Mouse (Mus musculus) neural tube, embryonic 14.5 days (tissue): ENCODE measurements around the gene Ddx5. TPM values are rescaled to one million over a fixed set of nuclear protein-coding genes. Genes with fewer than 3 reads are reported as not detected.

ENCODE experiments used
- ATAC-seq: fragments of 200-750 bp; cut with Nextera tagmentation; 2 replicates; pipeline ENCODE4 v1.8.0; 2017; ENCODE audit warnings: low read depth, mild to moderate bottlenecking, moderate TSS enrichment, moderate library complexity
- H3K27ac ChIP-seq: fragments of 300-500 bp; sonication (generic); 2 replicates; pipeline ENCODE4 v1.5.1; 2014; ENCODE audit warnings: low read depth, mild to moderate bottlenecking, control low read depth, low read length, moderate library complexity, mixed read lengths
- H3K27me3 ChIP-seq: fragments of 300-500 bp; sonication (generic); 2 replicates; pipeline ENCODE4 v1.6.1; 2014; ENCODE audit warnings: low read length; ENCODE audit not compliant: control insufficient read depth, insufficient read depth
- H3K36me3 ChIP-seq: fragments of 300-500 bp; sonication (generic); 2 replicates; pipeline ENCODE4 v1.6.1; 2014; ENCODE audit warnings: low read length, mixed read lengths; ENCODE audit not compliant: control insufficient read depth, insufficient read depth
- H3K4me1 ChIP-seq: fragments of 300-500 bp; sonication (generic); 2 replicates; pipeline ENCODE4 v1.6.1; 2014; ENCODE audit warnings: low read length; ENCODE audit not compliant: control insufficient read depth, insufficient read depth
- H3K4me2 ChIP-seq: fragments of 300-500 bp; sonication (generic); 2 replicates; pipeline ENCODE4 v1.6.1; 2014; ENCODE audit warnings: mild to moderate bottlenecking, low read depth, low read length, control low read depth
- H3K4me3 ChIP-seq: fragments of 300-500 bp; sonication (generic); 2 replicates; pipeline ENCODE4 v1.5.1; 2014; ENCODE audit warnings: low read depth, low read length, control low read depth, mixed read lengths
- H3K9ac ChIP-seq: fragments of 300-500 bp; sonication (generic); replicated peaks from 2 replicates; pipeline ENCODE4 v1.6.1; 2014; ENCODE audit warnings: low read depth, mild to moderate bottlenecking, control low read depth, low read length, mixed read lengths
- H3K9me3 ChIP-seq: fragments of 300-500 bp; sonication (generic); 2 replicates; pipeline ENCODE4 v1.6.1; 2016; ENCODE audit warnings: low read length; ENCODE audit not compliant: control insufficient read depth
- WGBS: fragments of 180-500 bp; shearing (Covaris S2); extraction: QIAGEN DNeasy Blood & Tissue Kit; methylation state at CpG from one replicate; pipeline ENCODE4 v1.1.7; 2014; 5-methylcytosine and 5-hydroxymethylcytosine counted together
- polyA plus RNA-seq: library from polyadenylated mRNA; unstranded; fragments of >200 nt; fragmentation: Nextera tagmentation; extraction: Ambion mirVana; gene quantifications from 2 replicates; pipeline ENCODE4 v1.2.1, GENCODE M21; 2014

Ddx5 gene
- polyA plus RNA-seq, 1 experiment from 2014 or later = 447 TPM

GRCm38 (mm10) chr11:106819595-106819994 lies 30.6 kb upstream of the Ddx5 start:
- H3K4me3 ChIP-seq = no peak overlapping the region
- H3K27me3 ChIP-seq = no peaks in the 10 kb centered on the region
- no peaks in the 10 kb centered on the region for H3K9me3 ChIP-seq
- no peak overlapping the region for H3K27ac ChIP-seq
- 89% methylated on average over 9 of the region's 9 CpGs for WGBS
- H3K9ac ChIP-seq = no peak overlapping the region
- no peak for ATAC-seq
- H3K4me1 ChIP-seq = 0 out of 2 replicates have a peak, but pooled peaks cover 2% of the 10 kb centered on the region
- peaks cover 36% of the 10 kb centered on the region for H3K36me3 ChIP-seq
- H3K4me2 ChIP-seq = no peak overlapping the region

GRCm38 (mm10) chr11:106818341-106818740 lies 29.4 kb upstream of the Ddx5 start:
- peak; percentile 44; the same call in 1 of the 2 replicates for ATAC-seq
- H3K27ac ChIP-seq = no peak overlapping the region
- 0 out of 2 replicates have a peak, but pooled peaks cover 2% of the 10 kb centered on the region for H3K4me1 ChIP-seq
- H3K4me3 ChIP-seq = no peak overlapping the region
- peaks cover 35% of the 10 kb centered on the region for H3K36me3 ChIP-seq
- 44% methylated on average over 9 of the region's 9 CpGs for WGBS
- no peak overlapping the region for H3K9ac ChIP-seq
- no peak overlapping the region for H3K4me2 ChIP-seq
- no peaks in the 10 kb centered on the region for H3K9me3 ChIP-seq
- no peaks in the 10 kb centered on the region for H3K27me3 ChIP-seq

GRCm38 (mm10) chr11:106817808-106818207 lies 28.8 kb upstream of the Ddx5 start:
- Histone ChIP-seq H3K27me3 (no peaks in the 10 kb centered on the region), H3K9ac (no peak overlapping the region), H3K4me1 (0 out of 2 replicates have a peak, but pooled peaks cover 2% of the 10 kb centered on the region), H3K36me3 (peaks cover 37% of the 10 kb centered on the region), H3K27ac (no peak overlapping the region; the same call in 1 of the 2 replicates), H3K4me3 (no peak overlapping the region), H3K9me3 (no peaks in the 10 kb centered on the region), H3K4me2 (no peak overlapping the region)
- ATAC-seq = no peak
- 77% methylated on average over 6 of the region's 6 CpGs for WGBS

GRCm38 (mm10) chr11:106817156-106817555 lies 28.2 kb upstream of the Ddx5 start:
- WGBS = 90% methylated on average over 3 of the region's 3 CpGs
- Histone ChIP-seq H3K4me2 (no peak overlapping the region), H3K9ac (no peak overlapping the region), H3K36me3 (peaks cover 43% of the 10 kb centered on the region), H3K27me3 (no peaks in the 10 kb centered on the region), H3K4me1 (0 out of 2 replicates have a peak, but pooled peaks cover 2% of the 10 kb centered on the region), H3K9me3 (no peaks in the 10 kb centered on the region), H3K4me3 (no peak overlapping the region), H3K27ac (no peak overlapping the region)
- ATAC-seq = no peak

GRCm38 (mm10) chr11:106816316-106816715 lies 27.3 kb upstream of the Ddx5 start:
- no peak for ATAC-seq
- Histone ChIP-seq H3K4me2 (no peak overlapping the region), H3K4me3 (no peak overlapping the region), H3K27me3 (no peaks in the 10 kb centered on the region), H3K27ac (no peak overlapping the region), H3K9ac (no peak overlapping the region), H3K36me3 (peaks cover 43% of the 10 kb centered on the region), H3K4me1 (0 out of 2 replicates have a peak, but pooled peaks cover 2% of the 10 kb centered on the region), H3K9me3 (no peaks in the 10 kb centered on the region)
- WGBS = 82% methylated on average over 7 of the region's 7 CpGs

- no peak for ATAC-seq
- H3K36me3 ChIP-seq = peaks cover 43% of the 10 kb centered on the region
- no peak overlapping the region for H3K4me2 ChIP-seq
- 0 out of 2 replicates have a peak, but pooled peaks cover 2% of the 10 kb centered on the region for H3K4me1 ChIP-seq
- no peak overlapping the region for H3K27ac ChIP-seq
- H3K4me3 ChIP-seq = no peak overlapping the region
- H3K9me3 ChIP-seq = no peaks in the 10 kb centered on the region
- H3K27me3 ChIP-seq = no peaks in the 10 kb centered on the region
- 98% methylated on average over 2 of the region's 2 CpGs for WGBS
- no peak overlapping the region for H3K9ac ChIP-seq
Measured at GRCm38 (mm10) chr11:106815761-106816160, 26.8 kb upstream of the Ddx5 start.

- no peaks in the 10 kb centered on the region for H3K27me3 ChIP-seq
- H3K9me3 ChIP-seq = no peaks in the 10 kb centered on the region
- H3K4me1 ChIP-seq = 0 out of 2 replicates have a peak, but pooled peaks cover 2% of the 10 kb centered on the region
- no peak overlapping the region for H3K27ac ChIP-seq
- H3K4me2 ChIP-seq = no peak overlapping the region
- no peak overlapping the region for H3K4me3 ChIP-seq
- H3K36me3 ChIP-seq = peaks cover 45% of the 10 kb centered on the region
- H3K9ac ChIP-seq = no peak overlapping the region
- ATAC-seq = no peak
- WGBS = 95% methylated on average over 2 of the region's 2 CpGs
Measured at GRCm38 (mm10) chr11:106815331-106815730, 26.3 kb upstream of the Ddx5 start.

GRCm38 (mm10) chr11:106814601-106815320 lies 25.8 kb upstream of the Ddx5 start:
- no peak for ATAC-seq
- no peak overlapping the region for H3K27ac ChIP-seq

GRCm38 (mm10) chr11:106812410-106813136 lies 23.6 kb upstream of the Ddx5 start:
- H3K4me2 ChIP-seq = no peak overlapping the region
- H3K9ac ChIP-seq = no peak overlapping the region
- no peak overlapping the region for H3K27ac ChIP-seq
- 90% methylated on average over 7 of the region's 7 CpGs for WGBS
- no peak overlapping the region for H3K4me3 ChIP-seq
- no peaks in the 10 kb centered on the region for H3K27me3 ChIP-seq
- no peak for ATAC-seq
- H3K4me1 ChIP-seq = no peaks in the 10 kb centered on the region
- no peaks in the 10 kb centered on the region for H3K9me3 ChIP-seq
- H3K36me3 ChIP-seq = peaks cover 43% of the 10 kb centered on the region

More at GRCm38 (mm10) chr11:106814601-106815320, 25.8 kb upstream of the Ddx5 start:
- Histone ChIP-seq H3K36me3 (peaks cover 47% of the 10 kb centered on the region), H3K4me1 (0 out of 2 replicates have a peak, but pooled peaks cover 2% of the 10 kb centered on the region), H3K9ac (no peak overlapping the region), H3K9me3 (no peaks in the 10 kb centered on the region), H3K4me3 (no peak overlapping the region), H3K27me3 (no peaks in the 10 kb centered on the region), H3K4me2 (no peak overlapping the region)
- 84% methylated on average over 14 of the region's 14 CpGs for WGBS
